Mouse (Mus musculus): ENCODE measurements around the gene Rnf114. TPM values are rescaled to one million over a fixed set of nuclear protein-coding genes. Genes with fewer than 3 reads are reported as not detected.

The Rnf114 gene
- polyA plus RNA-seq, 1 experiment from 2014 or later, result 65.3 TPM

- H3K9ac ChIP-seq (ENCODE audit: low read depth, low read length), result peak overlapping the region; percentile 77
- WGBS, result 7% methylated on average over 26 of the region's 34 CpGs
- peaks cover 40% of the 10 kb centered on the region for H3K36me3 ChIP-seq (ENCODE audit: control insufficient read depth, insufficient read depth, low read length)
- H3K27me3 ChIP-seq (replicated peaks; ENCODE audit: control insufficient read depth, insufficient read depth, low read length), result peaks cover 16% of the 10 kb centered on the region
- peak overlapping the region; percentile 77 for H3K4me3 ChIP-seq (ENCODE audit: low read depth, low read length)
- ATAC-seq (ENCODE audit: low read depth) (no peak), DNase-seq (ENCODE audit: low spot score) (no peak)
- H3K9me3 ChIP-seq (ENCODE audit: control insufficient read depth, low read length), result no peaks in the 10 kb centered on the region
- peak overlapping the region; percentile 89 for H3K4me2 ChIP-seq (ENCODE audit: low read depth, low read length)
- peak overlapping the region; percentile 95 for H3K27ac ChIP-seq (replicated peaks; ENCODE audit: low read depth, low read length)
- H3K4me1 ChIP-seq (ENCODE audit: control insufficient read depth, insufficient read depth, low read length), result peaks cover 30% of the 10 kb centered on the region
Measured at GRCm38 (mm10) chr2:167538671-167539306, 46.3 kb downstream of the Rnf114 start.

- peak; percentile 78 for DNase-seq (ENCODE audit: low spot score)
Measured at GRCm38 (mm10) chr2:167539536-167540476, 47.4 kb downstream of the Rnf114 start.

GRCm38 (mm10) chr2:167540477-167541110, 48.1 kb downstream of the Rnf114 start:
- H3K27me3 ChIP-seq (replicated peaks; ENCODE audit: control insufficient read depth, insufficient read depth, low read length), result peaks cover 16% of the 10 kb centered on the region
- H3K4me3 ChIP-seq (ENCODE audit: low read depth, low read length), result peak overlapping the region; percentile 77
- peak overlapping the region; percentile 77 for H3K9ac ChIP-seq (ENCODE audit: low read depth, low read length)
- peaks cover 40% of the 10 kb centered on the region for H3K4me1 ChIP-seq (ENCODE audit: control insufficient read depth, insufficient read depth, low read length)
- H3K36me3 ChIP-seq (ENCODE audit: control insufficient read depth, insufficient read depth, low read length), result peaks cover 40% of the 10 kb centered on the region
- no peak for DNase-seq (ENCODE audit: low spot score)
- H3K9me3 ChIP-seq (ENCODE audit: control insufficient read depth, low read length), result no peaks in the 10 kb centered on the region
- H3K27ac ChIP-seq (replicated peaks; ENCODE audit: low read depth, low read length), result peak overlapping the region; percentile 95
- WGBS, result 8% methylated on average over 10 of the region's 12 CpGs
- no peak for ATAC-seq (ENCODE audit: low read depth)
- peak overlapping the region; percentile 89 for H3K4me2 ChIP-seq (ENCODE audit: low read depth, low read length)

More at GRCm38 (mm10) chr2:167539536-167540476, 47.4 kb downstream of the Rnf114 start:
- Histone ChIP-seq H3K4me1 (ENCODE audit: control insufficient read depth, insufficient read depth, low read length) (peaks cover 40% of the 10 kb centered on the region), H3K4me2 (ENCODE audit: low read depth, low read length) (peak overlapping the region; percentile 89), H3K27ac (replicated peaks; ENCODE audit: low read depth, low read length) (peak overlapping the region; percentile 95), H3K4me3 (ENCODE audit: low read depth, low read length) (peak overlapping the region; percentile 77), H3K36me3 (ENCODE audit: control insufficient read depth, insufficient read depth, low read length) (peaks cover 40% of the 10 kb centered on the region), H3K27me3 (replicated peaks; ENCODE audit: control insufficient read depth, insufficient read depth, low read length) (peaks cover 16% of the 10 kb centered on the region), H3K9me3 (ENCODE audit: control insufficient read depth, low read length) (no peaks in the 10 kb centered on the region), H3K9ac (ENCODE audit: low read depth, low read length) (peak overlapping the region; percentile 77)
- WGBS, result 10% methylated on average over 14 of the region's 14 CpGs
- ATAC-seq (ENCODE audit: low read depth), result peak; percentile 44

GRCm38 (mm10) chr2:167541324-167541723, 48.9 kb downstream of the Rnf114 start:
- DNase-seq (ENCODE audit: low spot score) (no peak), ATAC-seq (ENCODE audit: low read depth) (no peak)
- WGBS, result 10% methylated on average over 6 of the region's 6 CpGs
- Histone ChIP-seq H3K4me1 (ENCODE audit: control insufficient read depth, insufficient read depth, low read length) (peaks cover 41% of the 10 kb centered on the region), H3K9me3 (ENCODE audit: control insufficient read depth, low read length) (no peaks in the 10 kb centered on the region), H3K36me3 (ENCODE audit: control insufficient read depth, insufficient read depth, low read length) (peaks cover 40% of the 10 kb centered on the region), H3K4me3 (ENCODE audit: low read depth, low read length) (peak overlapping the region; percentile 77), H3K27me3 (replicated peaks; ENCODE audit: control insufficient read depth, insufficient read depth, low read length) (peaks cover 14% of the 10 kb centered on the region), H3K27ac (replicated peaks; ENCODE audit: low read depth, low read length) (peak overlapping the region; percentile 95), H3K9ac (ENCODE audit: low read depth, low read length) (peak overlapping the region; percentile 77), H3K4me2 (ENCODE audit: low read depth, low read length) (peak overlapping the region; percentile 89)

- DNase-seq (ENCODE audit: low spot score) (no peak), ATAC-seq (ENCODE audit: low read depth) (no peak)
- Histone ChIP-seq H3K27me3 (replicated peaks; ENCODE audit: control insufficient read depth, insufficient read depth, low read length) (peaks cover 10% of the 10 kb centered on the region; the same call in 1 of the 2 replicates), H3K4me1 (ENCODE audit: control insufficient read depth, insufficient read depth, low read length) (peaks cover 45% of the 10 kb centered on the region), H3K4me3 (ENCODE audit: low read depth, low read length) (peak overlapping the region; percentile 77), H3K27ac (replicated peaks; ENCODE audit: low read depth, low read length) (peak overlapping the region; percentile 95), H3K9me3 (ENCODE audit: control insufficient read depth, low read length) (no peaks in the 10 kb centered on the region), H3K4me2 (ENCODE audit: low read depth, low read length) (peak overlapping the region; percentile 89), H3K36me3 (ENCODE audit: control insufficient read depth, insufficient read depth, low read length) (peaks cover 40% of the 10 kb centered on the region), H3K9ac (ENCODE audit: low read depth, low read length) (peak overlapping the region; percentile 77)
- WGBS, result 53% methylated on average over 12 of the region's 12 CpGs
Measured at GRCm38 (mm10) chr2:167541761-167542160, 49.3 kb downstream of the Rnf114 start.

GRCm38 (mm10) chr2:167542361-167542760, 49.9 kb downstream of the Rnf114 start:
- peaks cover 4% of the 10 kb centered on the region; the same call in 1 of the 2 replicates for H3K27me3 ChIP-seq (replicated peaks; ENCODE audit: control insufficient read depth, insufficient read depth, low read length)
- peaks cover 47% of the 10 kb centered on the region for H3K4me1 ChIP-seq (ENCODE audit: control insufficient read depth, insufficient read depth, low read length)
- ATAC-seq (ENCODE audit: low read depth), result no peak

GRCm38 (mm10) chr2:167543121-167544003, 50.9 kb downstream of the Rnf114 start:
- Histone ChIP-seq H3K4me2 (ENCODE audit: low read depth, low read length) (peak overlapping the region; percentile 89), H3K4me1 (ENCODE audit: control insufficient read depth, insufficient read depth, low read length) (peaks cover 47% of the 10 kb centered on the region), H3K27ac (replicated peaks; ENCODE audit: low read depth, low read length) (peak overlapping the region; percentile 95), H3K9ac (ENCODE audit: low read depth, low read length) (peak overlapping the region; percentile 77), H3K36me3 (ENCODE audit: control insufficient read depth, insufficient read depth, low read length) (peaks cover 40% of the 10 kb centered on the region), H3K27me3 (replicated peaks; ENCODE audit: control insufficient read depth, insufficient read depth, low read length) (no peaks in the 10 kb centered on the region), H3K4me3 (ENCODE audit: low read depth, low read length) (peak overlapping the region; percentile 18), H3K9me3 (ENCODE audit: control insufficient read depth, low read length) (no peaks in the 10 kb centered on the region)
- DNase-seq (ENCODE audit: low spot score), result peak; percentile 89
- 10% methylated on average over 16 of the region's 16 CpGs for WGBS
- ATAC-seq (ENCODE audit: low read depth), result no peak

More at GRCm38 (mm10) chr2:167542361-167542760, 49.9 kb downstream of the Rnf114 start:
- Histone ChIP-seq H3K36me3 (ENCODE audit: control insufficient read depth, insufficient read depth, low read length) (peaks cover 40% of the 10 kb centered on the region), H3K4me2 (ENCODE audit: low read depth, low read length) (peak overlapping the region; percentile 89), H3K9me3 (ENCODE audit: control insufficient read depth, low read length) (no peaks in the 10 kb centered on the region), H3K4me3 (ENCODE audit: low read depth, low read length) (peak overlapping the region; percentile 77), H3K9ac (ENCODE audit: low read depth, low read length) (peak overlapping the region; percentile 77; the same call in 1 of the 2 replicates), H3K27ac (replicated peaks; ENCODE audit: low read depth, low read length) (peak overlapping the region; percentile 95)
- no peak for DNase-seq (ENCODE audit: low spot score)
- 58% methylated on average over 4 of the region's 4 CpGs for WGBS
